Mouse (Mus musculus) spleen, adult 2 months (tissue): ENCODE measurements around the gene Pde4d.

Source experiments
- CTCF ChIP-seq: fragments of 200-500 bp; IDR thresholded peaks from 2 replicates; pipeline ENCODE4 v1.5.1; 2011; ENCODE audit warnings: mild to moderate bottlenecking, inconsistent platforms; ENCODE audit not compliant: insufficient read depth, insufficient read length, insufficient replicate concordance; ENCODE audit errors: extremely low read depth
- POLR2A ChIP-seq: fragments of 200-500 bp; IDR thresholded peaks from 2 replicates; pipeline ENCODE4 v1.6.1; 2011; ENCODE audit warnings: low read depth, low read length, inconsistent platforms

GRCm38 (mm10) chr13:108667077-108667476 is 217.3 kb downstream of the Pde4d start:
- no peak for TF ChIP-seq CTCF
- no peak for TF ChIP-seq POLR2A
